Mouse (Mus musculus) bone marrow macrophage, adult 2 months (primary cell): ENCODE measurements around the gene Nsun2.

ENCODE experiments used
- CTCF ChIP-seq: IDR thresholded peaks from 2 replicates; pipeline ENCODE4 v1.5.1; 2012; ENCODE audit warnings: low read depth, mild to moderate bottlenecking, low read length, moderate library complexity
- POLR2A ChIP-seq: IDR thresholded peaks from 2 replicates; pipeline ENCODE4 v1.6.1; 2012; ENCODE audit warnings: mild to moderate bottlenecking, low read depth, low read length, borderline replicate concordance

DNA sequence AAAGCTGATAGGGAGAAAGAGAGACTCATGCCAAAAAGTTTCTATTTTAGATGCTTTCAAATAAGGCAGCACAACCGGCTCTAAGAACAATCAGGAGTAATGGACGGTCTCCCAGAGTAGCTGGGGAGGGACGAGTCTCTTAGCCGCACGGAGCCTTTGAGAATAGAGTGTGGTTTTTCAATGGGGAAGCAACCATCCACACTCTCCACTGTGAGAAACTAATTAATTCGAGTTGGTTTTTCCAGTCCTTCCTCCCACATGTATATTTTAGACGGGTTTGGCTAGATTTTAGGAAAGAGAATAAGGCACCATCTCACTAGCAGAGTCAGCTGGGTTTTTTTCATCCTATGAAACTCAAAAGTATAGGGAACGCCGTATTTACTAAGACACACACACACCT lies 28.5 kb downstream of the Nsun2 start:
- no peak for TF ChIP-seq CTCF
- no peak for TF ChIP-seq POLR2A
